Comparison of ENCODE assay signal across 8 mouse cellular contexts in genomic region chr10:80152071-80152872, GRCm38 (mm10). TPM values are rescaled to one million over a fixed set of nuclear protein-coding genes. Genes with fewer than 3 reads are reported as not detected.
DNase-seq lines count a peak whose midpoint lies in the region; ATAC-seq and TF ChIP-seq lines count a peak whose summit lies in the region.

No protein-coding gene starts in this region.

- peaks cover 68% of the 10 kb centered on the region for H3K79me3 ChIP-seq in C2C12 (ENCODE audit: low read depth)

- H3K4me3 ChIP-seq in cerebellum, adult 2 months (replicated peaks; ENCODE audit: insufficient read depth, low read depth, low read length) = no peak overlapping the region
- peak overlapping the region; percentile 93 for H3K4me3 ChIP-seq in C2C12 (ENCODE audit: insufficient read depth, poor library complexity, severe bottlenecking)
- H3K4me3 ChIP-seq in embryonic facial prominence, embryonic 11.5 days (ENCODE audit: low read depth, low read length) = peak overlapping the region; percentile 100
- H3K4me3 ChIP-seq in hindbrain, embryonic 11.5 days (ENCODE audit: low read depth, low read length) = peak overlapping the region; percentile 100
- peak overlapping the region; percentile 99 for H3K4me3 ChIP-seq in limb, embryonic 14.5 days (replicated peaks; ENCODE audit: low read length)

- no peak for TF ChIP-seq POLR2A in cerebellum, adult 2 months (IDR thresholded peaks at IDR 0.05; ENCODE audit: borderline replicate concordance, insufficient read depth, low read length)
- TF ChIP-seq POLR2A in limb, embryonic 14.5 days (IDR thresholded peaks at IDR 0.05; ENCODE audit: borderline replicate concordance, extremely low read depth, insufficient read depth, insufficient read length) = no peak

- ATAC-seq in embryonic facial prominence, embryonic 11.5 days (replicated peaks; ENCODE audit: insufficient number of reproducible peaks, low FRiP score, low TSS enrichment, low read depth) = no peak
- no peak for ATAC-seq in hindbrain, embryonic 11.5 days (ENCODE audit: low FRiP score)
- ATAC-seq in limb, embryonic 14.5 days (ENCODE audit: low FRiP score, low read depth) = no peak

- H3K27me3 ChIP-seq in cerebellum, adult 2 months (ENCODE audit: control insufficient read depth, insufficient read depth, low read length) = no peaks in the 10 kb centered on the region
- no peaks in the 10 kb centered on the region for H3K27me3 ChIP-seq in C2C12 (ENCODE audit: control insufficient read depth, insufficient read depth, insufficient read length)
- H3K27me3 ChIP-seq in embryonic facial prominence, embryonic 11.5 days (ENCODE audit: control insufficient read depth, insufficient read depth, low read length) = no peaks in the 10 kb centered on the region
- no peaks in the 10 kb centered on the region for H3K27me3 ChIP-seq in hindbrain, embryonic 11.5 days (ENCODE audit: control insufficient read depth, insufficient read depth, low read length)
- H3K27me3 ChIP-seq in limb, embryonic 14.5 days (ENCODE audit: control insufficient read depth, insufficient read depth, low read length) = no peaks in the 10 kb centered on the region

- peak overlapping the region; percentile 100 for H3K9ac ChIP-seq in embryonic facial prominence, embryonic 11.5 days (replicated peaks; ENCODE audit: low read length)
- peak overlapping the region; percentile 100 for H3K9ac ChIP-seq in hindbrain, embryonic 11.5 days (ENCODE audit: low read depth, low read length)
- peak overlapping the region; percentile 98 for H3K9ac ChIP-seq in limb, embryonic 14.5 days (ENCODE audit: low read depth, low read length, severe bottlenecking)

- no peak for TF ChIP-seq CTCF in cerebellum, adult 2 months (IDR thresholded peaks at IDR 0.05; ENCODE audit: borderline replicate concordance, insufficient read depth, low read depth, low read length)
- no peak for TF ChIP-seq CTCF in C2C12 (IDR thresholded peaks at IDR 0.05; ENCODE audit: control insufficient read depth, insufficient read depth, insufficient read length)

- H3K4me1 ChIP-seq in cerebellum, adult 2 months (ENCODE audit: control insufficient read depth, insufficient read depth, low read length) = peaks cover 22% of the 10 kb centered on the region
- peaks cover 24% of the 10 kb centered on the region for H3K4me1 ChIP-seq in embryonic facial prominence, embryonic 11.5 days (ENCODE audit: control insufficient read depth, insufficient read depth, low read length)
- H3K4me1 ChIP-seq in hindbrain, embryonic 11.5 days (replicated peaks; ENCODE audit: control insufficient read depth, insufficient read depth, low read length) = peaks cover 44% of the 10 kb centered on the region
- peaks cover 31% of the 10 kb centered on the region for H3K4me1 ChIP-seq in limb, embryonic 14.5 days (ENCODE audit: control insufficient read depth, insufficient read depth, low read length)

- DNase-seq in cerebellum, adult 2 months = peak in 1 of 2 experiments; percentile 53
- DNase-seq in cerebellum, adult 8-10 months = no peak
- DNase-seq in embryonic facial prominence, embryonic 11.5 days (ENCODE audit: low spot score) = peak; percentile 70
- peak; percentile 54 for DNase-seq in hindbrain, embryonic 11.5 days (ENCODE audit: low spot score)
- DNase-seq in limb, embryonic 14.5 days (ENCODE audit: low spot score) = no peak
- peak; percentile 74 for DNase-seq in naive thymus-derived CD4-positive, alpha-beta T cell, adult 2 months (ENCODE audit: low read depth)
- no peak for DNase-seq in layer of hippocampus, adult 8-10 months (ENCODE audit: low spot score in 2 of 2)

- H3ac ChIP-seq in C2C12 (ENCODE audit: control insufficient read depth, insufficient read length, low read depth) = peak overlapping the region; percentile 98

- H3K27ac ChIP-seq in cerebellum, adult 2 months (ENCODE audit: insufficient read depth, low read length) = peak overlapping the region; percentile 68
- peak overlapping the region; percentile 99 for H3K27ac ChIP-seq in embryonic facial prominence, embryonic 11.5 days (replicated peaks; ENCODE audit: low read depth, low read length)
- H3K27ac ChIP-seq in hindbrain, embryonic 11.5 days (ENCODE audit: low read depth, low read length) = peak overlapping the region; percentile 100
- H3K27ac ChIP-seq in limb, embryonic 14.5 days (replicated peaks; ENCODE audit: low read depth, low read length) = peak overlapping the region; percentile 96

- 15% methylated on average over 15 of the region's 15 CpGs for WGBS in cerebellum, adult 2 months
- 3% methylated on average over 15 of the region's 15 CpGs for WGBS in embryonic facial prominence, embryonic 11.5 days
- 7% methylated on average over 15 of the region's 15 CpGs for WGBS in hindbrain, embryonic 11.5 days
- 5% methylated on average over 15 of the region's 15 CpGs for WGBS in limb, embryonic 14.5 days

- H3K4me2 ChIP-seq in embryonic facial prominence, embryonic 11.5 days (ENCODE audit: low read depth, low read length) = peak overlapping the region; percentile 99
- H3K4me2 ChIP-seq in hindbrain, embryonic 11.5 days (replicated peaks; ENCODE audit: low read depth, low read length) = peak overlapping the region; percentile 93
- peak overlapping the region; percentile 93 for H3K4me2 ChIP-seq in limb, embryonic 14.5 days (replicated peaks; ENCODE audit: low read depth, low read length, severe bottlenecking)

- peaks cover 76% of the 10 kb centered on the region for H3K36me3 ChIP-seq in C2C12 (ENCODE audit: control insufficient read depth, insufficient read depth)
- H3K36me3 ChIP-seq in embryonic facial prominence, embryonic 11.5 days (replicated peaks; ENCODE audit: control insufficient read depth, insufficient read depth, low read depth, low read length) = peaks cover 48% of the 10 kb centered on the region
- peaks cover 45% of the 10 kb centered on the region for H3K36me3 ChIP-seq in hindbrain, embryonic 11.5 days (ENCODE audit: control insufficient read depth, insufficient read depth, low read length)
- H3K36me3 ChIP-seq in limb, embryonic 14.5 days (ENCODE audit: control insufficient read depth, insufficient read depth, low read length) = peaks cover 73% of the 10 kb centered on the region

- no peaks in the 10 kb centered on the region for H3K9me3 ChIP-seq in embryonic facial prominence, embryonic 11.5 days (replicated peaks; ENCODE audit: control insufficient read depth, low read length)
- no peaks in the 10 kb centered on the region for H3K9me3 ChIP-seq in hindbrain, embryonic 11.5 days (ENCODE audit: control insufficient read depth, low read length)
- H3K9me3 ChIP-seq in limb, embryonic 14.5 days (ENCODE audit: control insufficient read depth, low read length) = no peaks in the 10 kb centered on the region

- peaks cover 88% of the 10 kb centered on the region for H3K79me2 ChIP-seq in C2C12 (ENCODE audit: control insufficient read depth, insufficient read depth)

TF ChIP-seq in C2C12, 6 proteins besides CTCF, POLR2A, EP300 and RAD21 (continues in another document):
- TF ChIP-seq CEBPB (IDR thresholded peaks at IDR 0.05; ENCODE audit: low read depth) (no peak), MYOG (IDR thresholded peaks at IDR 0.05; ENCODE audit: control insufficient read depth, extremely low read depth, insufficient read length) (no peak)

RNA-seq across cellular contexts. Expression of gene Midn, which starts 4.2 kb away (rescaled TPM):
- polyA plus RNA-seq in cerebellum, adult 2 months (2012; rRNA removed) = 26.1 and 26.5 TPM in 2 replicates
- 77.5 TPM for polyA plus RNA-seq in C2C12 (2012; fragmentation: generic; extraction: Trizol)
- 60.3 and 62.1 TPM in 2 replicates for polyA plus RNA-seq in embryonic facial prominence, embryonic 11.5 days (2014; fragmentation: Nextera tagmentation; extraction: Ambion mirVana)
- polyA plus RNA-seq in hindbrain, embryonic 11.5 days (2014; fragmentation: Nextera tagmentation; extraction: Ambion mirVana) = 66.7 and 67.1 TPM in 2 replicates
- polyA plus RNA-seq in limb, embryonic 14.5 days (2012; rRNA removed) = 108 and 161 TPM in 2 replicates
- 33.4 and 39.6 TPM in 2 replicates for polyA plus RNA-seq in limb, embryonic 14.5 days (2014; fragmentation: Nextera tagmentation; extraction: Ambion mirVana)
- total RNA-seq in layer of hippocampus, adult 8-10 months (2022) = 10 to 100 TPM; 47.2 to 63.6 (median 58.0) TPM

RNA-seq across cellular contexts. Expression of gene Cbarp, which starts 11.6 kb away (rescaled TPM):
- 147 and 151 TPM in 2 replicates for polyA plus RNA-seq in cerebellum, adult 2 months (2012; rRNA removed)
- 12.1 TPM for polyA plus RNA-seq in C2C12 (2012; fragmentation: generic; extraction: Trizol)
- 6.8 and 9.0 TPM in 2 replicates for polyA plus RNA-seq in embryonic facial prominence, embryonic 11.5 days (2014; fragmentation: Nextera tagmentation; extraction: Ambion mirVana)
- polyA plus RNA-seq in hindbrain, embryonic 11.5 days (2014; fragmentation: Nextera tagmentation; extraction: Ambion mirVana) = 15.1 and 16.7 TPM in 2 replicates
- 28.9 and 36.0 TPM in 2 replicates for polyA plus RNA-seq in limb, embryonic 14.5 days (2012; rRNA removed)
- polyA plus RNA-seq in limb, embryonic 14.5 days (2014; fragmentation: Nextera tagmentation; extraction: Ambion mirVana) = 7.5 and 9.3 TPM in 2 replicates
- 100 to 1,000 TPM; 295 to 345 (median 308) TPM for total RNA-seq in layer of hippocampus, adult 8-10 months (2022)

RNA-seq across cellular contexts. Expression of gene Cirbp, which starts 13.5 kb away (rescaled TPM):
- polyA plus RNA-seq in cerebellum, adult 2 months (2012; rRNA removed) = 240 and 261 TPM in 2 replicates
- 30.9 TPM for polyA plus RNA-seq in C2C12 (2012; fragmentation: generic; extraction: Trizol)
- 74.0 and 77.8 TPM in 2 replicates for polyA plus RNA-seq in embryonic facial prominence, embryonic 11.5 days (2014; fragmentation: Nextera tagmentation; extraction: Ambion mirVana)
- polyA plus RNA-seq in hindbrain, embryonic 11.5 days (2014; fragmentation: Nextera tagmentation; extraction: Ambion mirVana) = 83.4 and 90.4 TPM in 2 replicates
- polyA plus RNA-seq in limb, embryonic 14.5 days (2012; rRNA removed) = 286 and 289 TPM in 2 replicates
- 101 and 106 TPM in 2 replicates for polyA plus RNA-seq in limb, embryonic 14.5 days (2014; fragmentation: Nextera tagmentation; extraction: Ambion mirVana)
- 100 to 1,000 TPM in 2 of 4 experiments, 10 to 100 TPM in 2; 75.7 to 148 (median 96.4) TPM for total RNA-seq in layer of hippocampus, adult 8-10 months (2022)

RNA-seq across cellular contexts. Expression of gene Atp5d, which starts 13.8 kb away (rescaled TPM):
- 736 and 758 TPM in 2 replicates for polyA plus RNA-seq in cerebellum, adult 2 months (2012; rRNA removed)
- polyA plus RNA-seq in C2C12 (2012; fragmentation: generic; extraction: Trizol) = 720 TPM
- 360 and 371 TPM in 2 replicates for polyA plus RNA-seq in embryonic facial prominence, embryonic 11.5 days (2014; fragmentation: Nextera tagmentation; extraction: Ambion mirVana)
- 364 and 371 TPM in 2 replicates for polyA plus RNA-seq in hindbrain, embryonic 11.5 days (2014; fragmentation: Nextera tagmentation; extraction: Ambion mirVana)
- polyA plus RNA-seq in limb, embryonic 14.5 days (2012; rRNA removed) = 449 and 577 TPM in 2 replicates
- polyA plus RNA-seq in limb, embryonic 14.5 days (2014; fragmentation: Nextera tagmentation; extraction: Ambion mirVana) = 477 TPM in 2 replicates
- 100 to 1,000 TPM; 315 to 328 (median 323) TPM for total RNA-seq in layer of hippocampus, adult 8-10 months (2022)

RNA-seq across cellular contexts. Expression of gene 1600002K03Rik, which starts 20.5 kb away (rescaled TPM):
- 16.4 and 18.0 TPM in 2 replicates for polyA plus RNA-seq in cerebellum, adult 2 months (2012; rRNA removed)
- 33.4 TPM for polyA plus RNA-seq in C2C12 (2012; fragmentation: generic; extraction: Trizol)
- polyA plus RNA-seq in embryonic facial prominence, embryonic 11.5 days (2014; fragmentation: Nextera tagmentation; extraction: Ambion mirVana) = 6.0 and 6.8 TPM in 2 replicates
- 7.6 and 9.4 TPM in 2 replicates for polyA plus RNA-seq in hindbrain, embryonic 11.5 days (2014; fragmentation: Nextera tagmentation; extraction: Ambion mirVana)
- 10.9 and 15.5 TPM in 2 replicates for polyA plus RNA-seq in limb, embryonic 14.5 days (2012; rRNA removed)
- polyA plus RNA-seq in limb, embryonic 14.5 days (2014; fragmentation: Nextera tagmentation; extraction: Ambion mirVana) = 8.5 and 12.8 TPM in 2 replicates
- total RNA-seq in layer of hippocampus, adult 8-10 months (2022) = 1 to 10 TPM; 1.8 to 9.0 (median 6.2) TPM

Comparison
In these comparisons a context has a peak if more than half of its experiments do, and no peak if none do; other contexts are left out.
1. DNase-seq: peak in embryonic facial prominence, embryonic 11.5 days (single experiment), hindbrain, embryonic 11.5 days (single experiment) and naive thymus-derived CD4-positive, alpha-beta T cell, adult 2 months (single experiment); none in cerebellum, adult 8-10 months (single experiment), limb, embryonic 14.5 days (single experiment) and layer of hippocampus, adult 8-10 months (0 of 2).
2. Peak in every context shown above with its lines, with median percentiles within 50 percentile points of each other: H3K27ac ChIP-seq, H3K4me2 ChIP-seq and H3K9ac ChIP-seq.